Mouse (Mus musculus) intestine, postnatal 0 days (tissue): ENCODE measurements around the gene Ctdspl. TPM values are rescaled to one million over a fixed set of nuclear protein-coding genes. Genes with fewer than 3 reads are reported as not detected.

Source experiments
- ATAC-seq: fragments of 200-750 bp; cut with Nextera tagmentation; 2 replicates; pipeline ENCODE4 v1.8.0; 2017; ENCODE audit warnings: mild to moderate bottlenecking, moderate TSS enrichment, moderate library complexity
- H3K27ac ChIP-seq: fragments of 300-500 bp; sonication (generic); 2 replicates; pipeline ENCODE4 v1.5.1; 2014; ENCODE audit warnings: mild to moderate bottlenecking, low read depth, low read length, moderate library complexity
- H3K27me3 ChIP-seq: fragments of 300-500 bp; sonication (generic); replicated peaks from 2 replicates; pipeline ENCODE4 v1.6.1; 2014; ENCODE audit warnings: low read length, mixed read lengths; ENCODE audit not compliant: control insufficient read depth, insufficient read depth
- H3K36me3 ChIP-seq: fragments of 300-500 bp; sonication (generic); 2 replicates; pipeline ENCODE4 v1.6.1; 2014; ENCODE audit warnings: mild to moderate bottlenecking, moderate library complexity; ENCODE audit not compliant: control insufficient read depth, insufficient read depth
- H3K4me1 ChIP-seq: fragments of 300-500 bp; sonication (generic); replicated peaks from 2 replicates; pipeline ENCODE4 v1.6.1; 2014; ENCODE audit warnings: antibody characterized with exemption, low read length, mixed read lengths; ENCODE audit not compliant: control insufficient read depth, insufficient read depth
- H3K4me2 ChIP-seq: fragments of 300-500 bp; sonication (generic); replicated peaks from 2 replicates; pipeline ENCODE4 v1.6.1; 2014; ENCODE audit warnings: low read depth, mild to moderate bottlenecking, moderate library complexity
- H3K4me3 ChIP-seq: fragments of 300-500 bp; sonication (generic); 2 replicates; pipeline ENCODE4 v1.5.1; 2014; ENCODE audit warnings: low read depth, low read length
- H3K9ac ChIP-seq: fragments of 300-500 bp; sonication (generic); 2 replicates; pipeline ENCODE4 v1.6.1; 2014; ENCODE audit warnings: mild to moderate bottlenecking, low read depth, low read length
- H3K9me3 ChIP-seq: fragments of 300-500 bp; sonication (generic); 2 replicates; pipeline ENCODE4 v1.6.1; 2016; ENCODE audit warnings: mixed run types; ENCODE audit not compliant: control insufficient read depth
- CTCF ChIP-seq: sonication (generic); IDR thresholded peaks from 2 replicates; pipeline ENCODE4 v1.5.1; 2016; ENCODE audit warnings: low read depth, mild to moderate bottlenecking, control low read depth, antibody characterized with exemption, moderate library complexity
- WGBS: fragments of 180-500 bp; shearing (Covaris S2); extraction: QIAGEN DNeasy Blood & Tissue Kit; methylation state at CpG from one replicate; pipeline ENCODE4 v1.1.7; 2014; 5-methylcytosine and 5-hydroxymethylcytosine counted together
- polyA plus RNA-seq: library from polyadenylated mRNA; unstranded; fragments of >200 nt; fragmentation: Nextera tagmentation; extraction: Ambion mirVana; gene quantifications from 2 replicates; pipeline ENCODE4 v1.2.1, GENCODE M21; 2015

Ctdspl gene
- polyA plus RNA-seq, 1 experiment from 2014 or later: 17.0 TPM

- WGBS: 56% methylated on average over 11 of the region's 11 CpGs
- Histone ChIP-seq H3K4me1 (peaks cover 8% of the 10 kb centered on the region; the same call in 1 of the 2 replicates), H3K36me3 (peaks cover 8% of the 10 kb centered on the region; the same call in 1 of the 2 replicates), H3K9me3 (no peaks in the 10 kb centered on the region), H3K4me3 (no peak overlapping the region), H3K27ac (no peak overlapping the region), H3K27me3 (no peaks in the 10 kb centered on the region), H3K9ac (no peak overlapping the region), H3K4me2 (0 out of 2 replicates have a peak overlapping the region, but pooled peaks have one; percentile 9)
- TF ChIP-seq CTCF: no peak
- peak; percentile 41; the same call in 1 of the 2 replicates for ATAC-seq
Observed at GRCm38 (mm10) chr9:119048182-119048903, 122.1 kb downstream of the Ctdspl start.

DNA sequence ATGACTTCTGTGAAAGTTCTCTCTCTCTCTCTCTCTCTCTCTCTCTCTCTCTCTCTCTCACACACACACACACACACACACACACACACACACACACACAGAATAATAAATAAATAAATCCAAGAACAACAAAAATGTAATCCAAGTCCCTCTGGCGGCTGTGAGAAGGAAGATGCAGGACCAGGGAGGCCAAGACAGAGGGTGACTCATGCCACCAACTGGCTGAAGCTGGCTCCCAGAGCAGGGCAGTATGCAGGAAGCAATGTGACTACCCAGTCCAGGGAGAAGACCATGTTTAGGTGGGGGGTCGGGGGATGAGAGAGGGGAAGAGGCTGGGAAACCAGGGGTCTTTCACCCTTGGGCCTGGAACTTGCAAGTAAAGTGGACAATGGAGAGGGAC lies 124.9 kb downstream of the Ctdspl start:
- Histone ChIP-seq H3K36me3 (no peaks in the 10 kb centered on the region), H3K4me2 (no peak overlapping the region), H3K27ac (no peak overlapping the region), H3K4me3 (no peak overlapping the region), H3K9ac (no peak overlapping the region), H3K4me1 (peaks cover 12% of the 10 kb centered on the region; the same call in 1 of the 2 replicates), H3K27me3 (no peaks in the 10 kb centered on the region), H3K9me3 (no peaks in the 10 kb centered on the region)
- 69% methylated on average over 2 of the region's 2 CpGs for WGBS
- no peak for ATAC-seq
- TF ChIP-seq CTCF: peak; percentile 40

- Histone ChIP-seq H3K9me3 (no peaks in the 10 kb centered on the region), H3K4me3 (peak within 1 kb of the TSS; percentile 29), H3K9ac (peak within 1 kb of the TSS; percentile 34; the same call in 1 of the 2 replicates), H3K36me3 (no peaks in the 10 kb centered on the region), H3K27ac (no peak within 1 kb of the TSS), H3K4me2 (peak within 1 kb of the TSS; percentile 69), H3K4me1 (peaks cover 12% of the 10 kb centered on the region; the same call in 1 of the 2 replicates), H3K27me3 (no peaks in the 10 kb centered on the region)
- no peak for TF ChIP-seq CTCF
- ATAC-seq: peak; percentile 61
- 8% methylated on average over 22 of the region's 22 CpGs for WGBS
Observed at GRCm38 (mm10) chr9:119052154-119052944, 126.1 kb downstream of the Ctdspl start, which contains the start of gene Vill. Gene Vill, plus strand, starts transcription at chr9:119052778.

- H3K9ac ChIP-seq: no peak overlapping the region
- no peak overlapping the region for H3K4me2 ChIP-seq
- 52% methylated on average over 9 of the region's 9 CpGs for WGBS
- H3K4me1 ChIP-seq: peaks cover 12% of the 10 kb centered on the region; the same call in 1 of the 2 replicates
- no peak for TF ChIP-seq CTCF
- no peak overlapping the region for H3K4me3 ChIP-seq
- H3K36me3 ChIP-seq: no peaks in the 10 kb centered on the region
- no peaks in the 10 kb centered on the region for H3K9me3 ChIP-seq
- ATAC-seq: peak; percentile 62
- H3K27me3 ChIP-seq: no peaks in the 10 kb centered on the region
- H3K27ac ChIP-seq: no peak overlapping the region
Observed at GRCm38 (mm10) chr9:119053964-119054576, 127.8 kb downstream of the Ctdspl start.

GRCm38 (mm10) chr9:119055336-119055735 lies 129.1 kb downstream of the Ctdspl start:
- peaks cover 12% of the 10 kb centered on the region; the same call in 1 of the 2 replicates for H3K4me1 ChIP-seq
- H3K9me3 ChIP-seq: no peaks in the 10 kb centered on the region
- H3K4me3 ChIP-seq: no peak overlapping the region
- no peak overlapping the region for H3K27ac ChIP-seq
- TF ChIP-seq CTCF: no peak
- H3K4me2 ChIP-seq: no peak overlapping the region
- H3K9ac ChIP-seq: no peak overlapping the region
- WGBS: 78% methylated on average over 4 of the region's 4 CpGs
- no peaks in the 10 kb centered on the region for H3K27me3 ChIP-seq
- no peaks in the 10 kb centered on the region for H3K36me3 ChIP-seq
- ATAC-seq: no peak

DNA sequence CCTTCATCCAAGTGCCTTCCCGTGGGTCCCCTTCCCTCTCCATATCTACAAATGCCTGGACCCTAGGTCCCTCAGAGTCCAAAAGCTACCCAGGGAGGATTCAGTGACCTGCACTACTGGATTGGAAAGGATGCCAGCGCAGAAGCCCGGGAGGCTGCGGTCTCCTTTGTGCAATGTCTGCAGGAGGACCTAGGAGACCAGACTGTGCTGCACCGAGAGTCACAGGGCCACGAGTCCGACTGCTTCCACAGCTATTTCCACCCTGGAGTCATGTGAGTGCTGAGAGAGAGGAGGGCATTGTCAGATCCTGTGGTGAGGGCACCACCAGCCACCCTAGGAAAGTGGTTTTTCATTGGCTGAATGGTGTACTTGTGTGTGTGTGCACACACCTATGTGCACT lies 132.0 kb downstream of the Ctdspl start:
- peaks cover 5% of the 10 kb centered on the region; the same call in 1 of the 2 replicates for H3K4me1 ChIP-seq
- no peak for TF ChIP-seq CTCF
- no peak for ATAC-seq
- no peaks in the 10 kb centered on the region for H3K9me3 ChIP-seq
- H3K27ac ChIP-seq: no peak overlapping the region
- no peak overlapping the region for H3K4me3 ChIP-seq
- no peaks in the 10 kb centered on the region for H3K36me3 ChIP-seq
- no peaks in the 10 kb centered on the region for H3K27me3 ChIP-seq
- 84% methylated on average over 7 of the region's 7 CpGs for WGBS
- no peak overlapping the region for H3K9ac ChIP-seq
- H3K4me2 ChIP-seq: no peak overlapping the region
